Mouse (Mus musculus) neural tube, embryonic 14.5 days (tissue): ENCODE data around the gene Bfar. TPM values are rescaled to one million over a fixed set of nuclear protein-coding genes. Genes with fewer than 3 reads are reported as not detected.
"Not testable (repeated sequence)": the region's sequence is repeated elsewhere in the genome, so short reads cannot be mapped to it uniquely, and the experiment has no call there.

Experiments used
- ATAC-seq: fragments of 200-750 bp; cut with Nextera tagmentation; 2 replicates; pipeline ENCODE4 v1.8.0; 2017; ENCODE audit warnings: low read depth, mild to moderate bottlenecking, moderate TSS enrichment, moderate library complexity
- H3K27ac ChIP-seq: fragments of 300-500 bp; sonication (generic); 2 replicates; pipeline ENCODE4 v1.5.1; 2014; ENCODE audit warnings: low read depth, mild to moderate bottlenecking, control low read depth, low read length, moderate library complexity, mixed read lengths
- H3K27me3 ChIP-seq: fragments of 300-500 bp; sonication (generic); 2 replicates; pipeline ENCODE4 v1.6.1; 2014; ENCODE audit warnings: low read length; ENCODE audit not compliant: control insufficient read depth, insufficient read depth
- H3K36me3 ChIP-seq: fragments of 300-500 bp; sonication (generic); 2 replicates; pipeline ENCODE4 v1.6.1; 2014; ENCODE audit warnings: low read length, mixed read lengths; ENCODE audit not compliant: control insufficient read depth, insufficient read depth
- H3K4me1 ChIP-seq: fragments of 300-500 bp; sonication (generic); 2 replicates; pipeline ENCODE4 v1.6.1; 2014; ENCODE audit warnings: low read length; ENCODE audit not compliant: control insufficient read depth, insufficient read depth
- H3K4me2 ChIP-seq: fragments of 300-500 bp; sonication (generic); 2 replicates; pipeline ENCODE4 v1.6.1; 2014; ENCODE audit warnings: mild to moderate bottlenecking, low read depth, low read length, control low read depth
- H3K4me3 ChIP-seq: fragments of 300-500 bp; sonication (generic); 2 replicates; pipeline ENCODE4 v1.5.1; 2014; ENCODE audit warnings: low read depth, low read length, control low read depth, mixed read lengths
- H3K9ac ChIP-seq: fragments of 300-500 bp; sonication (generic); replicated peaks from 2 replicates; pipeline ENCODE4 v1.6.1; 2014; ENCODE audit warnings: low read depth, mild to moderate bottlenecking, control low read depth, low read length, mixed read lengths
- H3K9me3 ChIP-seq: fragments of 300-500 bp; sonication (generic); 2 replicates; pipeline ENCODE4 v1.6.1; 2016; ENCODE audit warnings: low read length; ENCODE audit not compliant: control insufficient read depth
- WGBS: fragments of 180-500 bp; shearing (Covaris S2); extraction: QIAGEN DNeasy Blood & Tissue Kit; methylation state at CpG from one replicate; pipeline ENCODE4 v1.1.7; 2014; 5-methylcytosine and 5-hydroxymethylcytosine counted together
- polyA plus RNA-seq: library from polyadenylated mRNA; unstranded; fragments of >200 nt; fragmentation: Nextera tagmentation; extraction: Ambion mirVana; gene quantifications from 2 replicates; pipeline ENCODE4 v1.2.1, GENCODE M21; 2014

Bfar gene
- polyA plus RNA-seq, 1 experiment from 2014 or later = 52.6 TPM

- no peak for ATAC-seq
- Histone ChIP-seq H3K9ac (no peak overlapping the region), H3K27me3 (no peaks in the 10 kb centered on the region), H3K4me3 (no peak overlapping the region), H3K4me1 (0 out of 2 replicates have a peak, but pooled peaks cover 2% of the 10 kb centered on the region), H3K27ac (no peak overlapping the region), H3K36me3 (no peaks in the 10 kb centered on the region), H3K4me2 (no peak overlapping the region), H3K9me3 (no peaks in the 10 kb centered on the region)
- WGBS = 87% methylated on average over 3 of the region's 3 CpGs
These were observed 61.1 kb downstream of the Bfar start for GRCm38 (mm10) chr16:13732786-13733185.

GRCm38 (mm10) chr16:13733518-13734137 is 62.0 kb downstream of the Bfar start:
- no peaks in the 10 kb centered on the region for H3K27me3 ChIP-seq
- H3K4me3 ChIP-seq = no peak overlapping the region
- H3K9me3 ChIP-seq = no peaks in the 10 kb centered on the region
- 23% methylated on average over 9 of the region's 9 CpGs for WGBS
- H3K9ac ChIP-seq = no peak overlapping the region
- H3K36me3 ChIP-seq = no peaks in the 10 kb centered on the region
- 0 out of 2 replicates have a peak, but pooled peaks cover 2% of the 10 kb centered on the region for H3K4me1 ChIP-seq
- no peak overlapping the region for H3K4me2 ChIP-seq
- no peak overlapping the region for H3K27ac ChIP-seq
- peak; percentile 62; the same call in 1 of the 2 replicates for ATAC-seq

GRCm38 (mm10) chr16:13735977-13736376 is 64.3 kb downstream of the Bfar start:
- Histone ChIP-seq H3K4me2 (no peak overlapping the region), H3K9me3 (no peaks in the 10 kb centered on the region), H3K36me3 (no peaks in the 10 kb centered on the region), H3K4me1 (no peaks in the 10 kb centered on the region), H3K9ac (no peak overlapping the region), H3K4me3 (no peak overlapping the region), H3K27me3 (no peaks in the 10 kb centered on the region), H3K27ac (no peak overlapping the region)
- WGBS = 68% methylated on average over 8 of the region's 8 CpGs
- ATAC-seq = no peak

- H3K4me1 ChIP-seq, H3K27me3 ChIP-seq, H3K36me3 ChIP-seq, H3K4me3 ChIP-seq, ATAC-seq, H3K4me2 ChIP-seq, H3K9me3 ChIP-seq, H3K9ac ChIP-seq, H3K27ac ChIP-seq: not testable (repeated sequence)
- WGBS = 77% methylated on average over 4 of the region's 4 CpGs
These were observed 67.4 kb downstream of the Bfar start for GRCm38 (mm10) chr16:13739044-13739443.

GRCm38 (mm10) chr16:13740844-13741243 is 69.2 kb downstream of the Bfar start:
- Histone ChIP-seq H3K4me1 (no peaks in the 10 kb centered on the region), H3K27ac (no peak overlapping the region), H3K4me2 (no peak overlapping the region), H3K4me3 (no peak overlapping the region), H3K9ac (no peak overlapping the region), H3K36me3 (no peaks in the 10 kb centered on the region), H3K9me3 (no peaks in the 10 kb centered on the region), H3K27me3 (no peaks in the 10 kb centered on the region)
- WGBS = 71% methylated on average over 2 of the region's 2 CpGs
- ATAC-seq = no peak

GRCm38 (mm10) chr16:13747708-13748107 is 76.0 kb downstream of the Bfar start:
- H3K36me3 ChIP-seq = no peaks in the 10 kb centered on the region
- no peak for ATAC-seq
- WGBS = 95% methylated on average over 8 of the region's 8 CpGs
- no peaks in the 10 kb centered on the region for H3K4me1 ChIP-seq
- no peak overlapping the region for H3K4me3 ChIP-seq
- H3K27me3 ChIP-seq = no peaks in the 10 kb centered on the region
- no peak overlapping the region for H3K4me2 ChIP-seq
- no peaks in the 10 kb centered on the region for H3K9me3 ChIP-seq
- H3K9ac ChIP-seq = no peak overlapping the region
- no peak overlapping the region for H3K27ac ChIP-seq

GRCm38 (mm10) chr16:13748124-13748523 is 76.5 kb downstream of the Bfar start:
- H3K27me3 ChIP-seq = no peaks in the 10 kb centered on the region
- no peak for ATAC-seq
- H3K4me3 ChIP-seq = no peak overlapping the region
- H3K36me3 ChIP-seq = no peaks in the 10 kb centered on the region
- H3K4me1 ChIP-seq = no peaks in the 10 kb centered on the region
- H3K9ac ChIP-seq = no peak overlapping the region
- no peak overlapping the region for H3K4me2 ChIP-seq
- no peaks in the 10 kb centered on the region for H3K9me3 ChIP-seq
- WGBS = 67% methylated on average over 3 of the region's 3 CpGs
- no peak overlapping the region for H3K27ac ChIP-seq

- H3K9ac ChIP-seq, H3K4me3 ChIP-seq, ATAC-seq, H3K27me3 ChIP-seq, H3K9me3 ChIP-seq, H3K4me1 ChIP-seq, H3K27ac ChIP-seq, H3K36me3 ChIP-seq, H3K4me2 ChIP-seq: not testable (repeated sequence)
- 13% methylated on average over 10 of the region's 10 CpGs for WGBS
These were observed 77.2 kb downstream of the Bfar start for GRCm38 (mm10) chr16:13748813-13749212.

GRCm38 (mm10) chr16:13749306-13749705 is 77.6 kb downstream of the Bfar start:
- no peak overlapping the region for H3K4me3 ChIP-seq
- H3K9me3 ChIP-seq = no peaks in the 10 kb centered on the region
- ATAC-seq = no peak
- H3K9ac ChIP-seq = no peak overlapping the region
- no peak overlapping the region for H3K27ac ChIP-seq
- H3K4me1 ChIP-seq = no peaks in the 10 kb centered on the region
- H3K4me2 ChIP-seq = no peak overlapping the region
- no peaks in the 10 kb centered on the region for H3K27me3 ChIP-seq
- H3K36me3 ChIP-seq = no peaks in the 10 kb centered on the region
- 65% methylated on average over 5 of the region's 5 CpGs for WGBS
